Mouse (Mus musculus): Measurements from ENCODE around the gene Elp4.

Gene Elp4

DNA sequence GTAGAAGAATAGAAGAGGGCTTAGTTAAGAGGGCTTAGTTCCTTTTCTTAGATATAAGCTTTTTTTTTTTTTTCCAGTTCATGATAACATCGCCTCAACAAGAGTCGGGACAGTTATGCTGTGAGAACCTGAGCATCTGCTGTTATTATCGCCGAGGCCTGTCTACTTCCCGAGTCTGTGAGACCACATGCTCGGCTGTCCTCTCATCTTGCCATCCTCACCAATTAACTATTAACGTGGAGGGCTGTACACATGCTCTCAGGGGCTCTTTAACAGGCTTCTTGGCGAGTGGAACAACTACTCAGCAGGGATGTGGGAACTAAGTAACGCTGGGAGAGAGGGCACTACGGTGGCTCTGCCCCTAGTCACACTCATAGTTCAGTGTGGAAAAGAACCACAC lies 99.9 kb downstream of the Elp4 start:
- no peak for DNase-seq

DNA sequence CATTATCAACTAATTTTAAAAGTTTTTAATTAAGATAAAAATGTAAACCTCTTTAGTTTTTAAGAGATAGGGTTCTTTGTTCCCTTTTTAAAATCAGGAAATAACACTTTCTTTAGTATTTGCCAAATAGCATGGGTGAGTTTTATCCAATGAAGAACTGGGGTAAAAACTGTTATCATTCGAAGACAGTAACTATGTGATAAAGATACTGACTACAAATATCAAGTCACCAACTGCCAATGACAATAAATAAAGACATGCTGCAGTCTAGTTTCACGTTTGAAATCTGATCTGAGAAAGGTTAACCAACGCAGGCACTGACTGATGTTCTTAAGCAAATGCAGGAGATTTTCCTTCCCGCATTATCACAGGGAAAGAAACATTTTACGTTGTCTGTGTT lies 100.9 kb downstream of the Elp4 start:
- DNase-seq: no peak

- no peak for DNase-seq
These were observed 101.5 kb downstream of the Elp4 start for GRCm38 (mm10) chr2:105802902-105803301.

- no peak for DNase-seq
These were observed 102.8 kb downstream of the Elp4 start for GRCm38 (mm10) chr2:105801536-105801935.

GRCm38 (mm10) chr2:105800694-105801093 lies 103.7 kb downstream of the Elp4 start:
- no peak for DNase-seq

GRCm38 (mm10) chr2:105799840-105800239 lies 104.5 kb downstream of the Elp4 start:
- DNase-seq: peak; percentile 41 to 50

- no peak for DNase-seq
These were observed 106.5 kb downstream of the Elp4 start for GRCm38 (mm10) chr2:105797842-105798241.

DNA sequence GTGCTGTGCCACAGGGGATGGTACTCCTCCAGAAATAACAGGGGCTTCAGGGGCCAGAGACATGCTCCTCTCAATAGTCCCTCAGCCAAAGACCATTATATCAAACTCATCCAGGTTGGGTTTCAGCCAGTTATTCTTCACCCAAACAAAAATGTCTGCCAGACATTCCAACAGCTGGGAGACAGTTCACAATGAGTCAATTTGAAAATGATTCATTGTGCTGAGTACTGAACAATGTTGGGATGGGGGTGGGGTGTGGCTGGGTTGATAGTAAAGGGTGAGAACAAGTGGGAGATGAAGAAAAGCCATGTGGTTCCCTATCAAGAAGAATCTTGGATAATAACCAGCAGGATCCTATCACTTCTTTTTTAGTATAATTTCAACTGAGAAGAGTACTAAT lies 108.3 kb downstream of the Elp4 start:
- DNase-seq: no peak

DNA sequence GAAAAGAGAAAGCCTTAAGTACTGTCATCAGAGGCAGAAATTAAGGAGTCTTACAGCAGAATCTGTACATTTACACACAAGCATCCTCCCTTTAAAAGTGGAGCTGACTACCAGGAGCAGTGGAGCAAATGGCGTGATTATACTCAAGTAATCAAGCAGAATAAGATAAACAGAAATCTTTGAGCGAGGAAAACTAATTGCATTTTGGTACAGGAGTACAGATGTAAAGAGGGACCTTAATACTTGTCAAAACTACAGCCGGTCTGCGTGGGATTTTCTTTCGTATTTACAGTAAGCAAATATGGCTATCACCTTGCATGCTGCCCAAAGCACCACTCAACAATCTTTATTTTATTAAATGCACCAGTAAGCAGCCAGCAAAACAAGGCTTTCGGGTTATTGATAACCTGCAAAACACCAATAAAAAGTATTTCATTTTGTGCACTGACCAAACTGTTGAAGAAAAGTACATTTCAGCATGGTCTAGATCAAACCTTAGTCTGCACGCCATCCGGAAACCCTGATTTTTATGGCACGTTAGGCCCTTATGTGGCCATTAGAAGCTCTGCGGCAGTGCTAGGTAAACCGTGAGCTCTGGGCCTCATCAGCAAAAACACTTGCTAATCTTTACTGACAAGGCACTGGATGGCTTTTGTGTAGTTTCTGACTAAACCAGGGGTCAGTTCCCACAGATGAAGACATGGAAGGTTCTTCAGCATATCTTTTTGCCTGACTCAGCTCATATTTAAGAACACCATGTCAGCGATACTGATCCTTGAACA lies 111.8 kb downstream of the Elp4 start:
- DNase-seq: no peak

DNA sequence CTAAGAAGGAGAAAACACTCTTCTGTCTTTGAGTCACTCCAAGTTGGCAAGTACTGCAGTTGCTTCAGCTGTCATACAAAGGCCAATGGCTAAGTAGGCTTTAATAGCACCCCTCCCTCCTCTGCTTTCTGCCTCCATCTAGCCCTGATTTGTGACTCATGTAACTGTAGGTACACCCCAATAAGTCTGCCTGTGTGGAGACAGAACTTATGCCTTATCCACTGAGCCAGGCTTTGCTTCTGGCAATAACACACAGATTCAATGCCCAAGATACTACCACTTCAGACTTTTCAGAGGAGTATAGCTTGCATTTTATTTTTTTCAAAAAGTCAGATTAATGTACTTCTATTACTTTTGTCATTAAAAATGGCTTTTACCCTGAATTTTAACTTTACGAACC lies 114.4 kb downstream of the Elp4 start:
- DNase-seq: no peak

DNA sequence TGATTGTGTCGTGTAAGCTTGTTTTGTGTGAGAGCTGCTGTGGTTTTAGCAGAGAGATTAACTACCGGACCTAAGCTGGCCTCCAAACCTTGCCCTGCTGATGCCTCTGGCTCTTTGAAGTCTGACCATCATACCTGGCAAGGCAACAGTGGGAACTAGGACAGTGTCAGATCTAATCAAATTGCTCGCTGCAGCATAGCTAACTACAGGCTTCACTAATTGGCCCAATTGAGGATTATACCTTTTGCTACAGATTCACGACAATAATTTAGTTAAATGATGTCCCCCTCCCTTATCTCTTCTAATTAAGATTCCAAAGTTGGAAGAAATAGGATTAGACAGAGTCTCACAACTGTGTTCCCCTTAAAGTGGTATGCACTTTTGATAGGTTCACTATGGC lies 116.6 kb downstream of the Elp4 start:
- DNase-seq: no peak

GRCm38 (mm10) chr2:105786986-105787385 lies 117.4 kb downstream of the Elp4 start:
- no peak for DNase-seq

- DNase-seq: no peak
These were observed 121.5 kb downstream of the Elp4 start for GRCm38 (mm10) chr2:105782885-105783284.

- no peak for DNase-seq
These were observed 123.6 kb downstream of the Elp4 start for GRCm38 (mm10) chr2:105780739-105781138.

GRCm38 (mm10) chr2:105779320-105779891 lies 125.0 kb downstream of the Elp4 start:
- DNase-seq: no peak

DNA sequence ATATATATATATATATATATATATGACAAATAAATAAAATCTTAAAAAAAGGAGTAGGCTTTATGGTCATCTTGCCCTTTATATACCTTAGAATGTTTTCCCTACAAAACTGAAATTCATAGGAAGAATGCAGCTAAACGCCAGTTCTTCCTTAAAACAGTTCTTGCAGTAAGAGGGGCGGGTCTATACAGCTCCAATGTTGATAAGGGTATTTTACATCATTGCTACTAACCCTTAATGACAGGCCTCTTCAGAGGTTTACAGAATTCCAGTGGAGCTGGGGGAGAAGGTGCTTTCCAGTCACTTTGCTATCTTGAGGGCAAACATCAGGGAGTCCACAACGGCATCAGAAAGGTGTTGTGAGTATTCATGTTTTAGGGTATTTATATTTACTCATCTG lies 133.1 kb downstream of the Elp4 start:
- DNase-seq: no peak

- DNase-seq: no peak
These were observed 134.5 kb downstream of the Elp4 start for GRCm38 (mm10) chr2:105769747-105770328.

DNA sequence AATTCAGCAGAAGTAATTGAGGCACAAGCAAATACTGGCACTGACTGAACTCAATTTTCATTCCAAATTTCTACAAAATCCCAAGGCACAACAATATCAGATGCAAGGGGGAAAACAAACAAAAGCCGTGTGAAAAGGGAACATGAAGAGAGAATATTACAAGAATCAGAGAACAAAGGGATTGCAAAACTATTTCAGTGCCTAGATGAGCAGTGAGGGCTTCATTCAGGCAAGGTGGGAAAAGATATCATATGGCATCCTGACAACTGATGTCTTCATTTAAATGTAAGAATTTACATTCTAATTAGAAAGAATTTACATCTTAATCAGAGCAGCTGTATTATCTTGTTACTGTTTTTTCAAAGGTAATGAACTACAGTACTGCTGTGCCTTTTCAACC lies 150.9 kb downstream of the Elp4 start:
- no peak for DNase-seq

- no peak for DNase-seq
These were observed 155.3 kb downstream of the Elp4 start for GRCm38 (mm10) chr2:105749111-105749510.

DNA sequence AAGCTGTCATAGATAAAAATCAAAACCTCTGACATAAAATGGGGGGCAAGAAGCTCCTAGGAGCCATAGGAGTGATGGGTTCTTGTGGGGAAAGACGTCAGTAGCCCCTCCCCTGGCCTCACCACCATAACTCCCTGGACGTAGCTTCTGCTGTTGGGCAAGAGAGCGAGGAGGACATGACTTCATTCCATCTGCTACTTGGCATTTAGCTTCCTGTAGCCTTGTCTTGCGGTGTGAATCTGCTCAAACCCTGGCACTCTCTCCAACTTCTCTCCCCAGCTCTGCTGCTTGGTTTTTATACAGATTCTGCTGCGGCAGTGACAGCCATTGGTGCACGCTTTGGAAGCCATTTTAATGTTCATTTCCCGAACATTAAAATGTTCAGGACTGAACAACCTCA lies 157.5 kb downstream of the Elp4 start:
- DNase-seq: no peak

DNA sequence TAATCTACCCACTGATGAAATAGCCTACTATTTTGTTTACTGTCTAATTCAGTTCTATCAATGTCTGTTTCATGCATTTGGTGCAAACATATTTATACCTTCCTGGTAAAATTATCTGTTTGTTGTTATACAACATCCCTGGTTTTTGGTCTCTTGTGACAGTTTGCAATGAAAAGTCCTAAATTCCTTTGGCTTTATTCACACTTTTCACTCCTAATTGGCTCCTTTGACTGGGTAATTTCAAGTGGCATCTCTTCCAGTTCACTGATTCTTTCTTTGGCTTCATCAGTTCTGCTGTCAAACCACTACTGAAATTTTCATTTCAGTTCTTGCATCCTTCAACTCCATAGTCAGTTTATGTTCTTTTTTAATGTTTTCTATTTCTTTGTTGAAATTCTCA lies 168.2 kb downstream of the Elp4 start:
- no peak for DNase-seq

DNA sequence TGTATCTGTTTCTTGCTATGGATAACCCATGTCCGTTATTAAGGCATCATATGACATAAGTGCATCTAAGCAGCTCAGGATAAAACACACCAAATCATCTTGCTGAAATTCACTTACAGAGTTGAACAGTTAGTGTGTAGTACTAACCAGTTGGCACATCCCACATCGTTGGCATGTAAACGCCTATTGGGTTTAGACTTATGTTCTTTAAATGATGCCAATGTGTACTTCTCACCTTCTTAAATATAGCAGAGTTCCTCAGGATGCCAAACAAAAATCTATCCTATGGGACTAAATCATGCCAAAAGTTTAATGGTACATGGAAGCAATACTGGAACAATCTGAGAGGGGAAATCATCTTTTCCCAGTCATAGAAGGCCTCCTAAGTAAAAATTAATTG lies 173.7 kb downstream of the Elp4 start:
- no peak for DNase-seq

- no peak for DNase-seq
These were observed 177.7 kb downstream of the Elp4 start for GRCm38 (mm10) chr2:105726657-105727056.

- DNase-seq: no peak
These were observed 188.8 kb downstream of the Elp4 start for GRCm38 (mm10) chr2:105715409-105716115.
